Mouse (Mus musculus) heart, embryonic 14.5 days (tissue): ENCODE measurements around the gene Angptl8. TPM values are rescaled to one million over a fixed set of nuclear protein-coding genes. Genes with fewer than 3 reads are reported as not detected.

Source experiments
- ATAC-seq: fragments of 200-750 bp; cut with Nextera tagmentation; 2 replicates; pipeline ENCODE4 v1.8.0; 2017; ENCODE audit warnings: low read depth, moderate TSS enrichment; ENCODE audit not compliant: insufficient number of reproducible peaks, insufficient read depth, low FRiP score
- H3K27ac ChIP-seq, 2 experiments: fragments of 200-500 bp in 1 of 2; fragments of 300-500 bp in 1 of 2; sonication (generic) in 1 of 2; replicated peaks in 1 of 2; 2 replicates each; pipeline ENCODE4 v1.5.1; 2012 to 2014; ENCODE audit warnings: low read depth in 2 of 2, low read length in 2 of 2, control low read depth in 1 of 2, mild to moderate bottlenecking in 1 of 2, mixed read lengths in 1 of 2; ENCODE audit not compliant: control insufficient read depth in 1 of 2, insufficient read depth in 1 of 2
- H3K27me3 ChIP-seq: fragments of 300-500 bp; sonication (generic); 2 replicates; pipeline ENCODE4 v1.6.1; 2014; ENCODE audit warnings: mild to moderate bottlenecking, low read length, control low read depth; ENCODE audit not compliant: control insufficient read depth, insufficient read depth
- H3K36me3 ChIP-seq: fragments of 300-500 bp; sonication (generic); 2 replicates; pipeline ENCODE4 v1.6.1; 2014; ENCODE audit warnings: mild to moderate bottlenecking, control low read depth, low read length, mixed read lengths; ENCODE audit not compliant: control insufficient read depth, insufficient read depth
- H3K4me1 ChIP-seq, 2 experiments: fragments of 200-500 bp in 1 of 2; fragments of 300-500 bp in 1 of 2; sonication (generic) in 1 of 2; 2 replicates each; pipeline ENCODE4 v1.6.1; 2012 to 2014; ENCODE audit warnings: low read length in 2 of 2, control low read depth in 1 of 2, mixed read lengths in 1 of 2; ENCODE audit not compliant: control insufficient read depth in 2 of 2, insufficient read depth in 2 of 2
- H3K4me2 ChIP-seq: fragments of 300-500 bp; sonication (generic); 2 replicates; pipeline ENCODE4 v1.6.1; 2014; ENCODE audit warnings: mild to moderate bottlenecking, low read length
- H3K4me3 ChIP-seq, 2 experiments: fragments of 200-500 bp in 1 of 2; fragments of 300-500 bp in 1 of 2; sonication (generic) in 1 of 2; 2 replicates each; pipeline ENCODE4 v1.5.1; 2012 to 2014; ENCODE audit warnings: low read length in 2 of 2, mild to moderate bottlenecking in 2 of 2, control low read depth in 1 of 2, low read depth in 1 of 2, moderate library complexity in 1 of 2; ENCODE audit not compliant: control insufficient read depth in 1 of 2, insufficient read depth in 1 of 2
- H3K9ac ChIP-seq: fragments of 300-500 bp; sonication (generic); 2 replicates; pipeline ENCODE4 v1.6.1; 2014; ENCODE audit warnings: mild to moderate bottlenecking, low read length
- H3K9me3 ChIP-seq: fragments of 300-500 bp; sonication (generic); 2 replicates; pipeline ENCODE4 v1.6.1; 2016; ENCODE audit warnings: low read length, control low read depth; ENCODE audit not compliant: control insufficient read depth
- WGBS: fragments of 180-500 bp; shearing (Covaris S2); extraction: QIAGEN DNeasy Blood & Tissue Kit; methylation state at CpG from one replicate; pipeline ENCODE4 v1.1.7; 2014; 5-methylcytosine and 5-hydroxymethylcytosine counted together
- polyA plus RNA-seq: library from polyadenylated mRNA; unstranded; fragments of >200 nt; fragmentation: Nextera tagmentation; extraction: Ambion mirVana; gene quantifications from 2 replicates; pipeline ENCODE4 v1.2.1, GENCODE M21; 2014

The Angptl8 gene
- polyA plus RNA-seq, 1 experiment from 2014 or later: 1.4 TPM

- Histone ChIP-seq H3K9me3 (no peaks in the 10 kb centered on the region), H3K27me3 (no peaks in the 10 kb centered on the region), H3K36me3 (peaks cover 77% of the 10 kb centered on the region), H3K4me1 (peaks cover 4 to 9% of the 10 kb centered on the region in 2 experiments; a peak in 2 of 4 replicates), H3K9ac (no peak overlapping the region), H3K27ac (no peak overlapping the region), H3K4me3 (no peak overlapping the region), H3K4me2 (no peak overlapping the region)
- WGBS: 50% methylated on average over 8 of the region's 8 CpGs
- no peak for ATAC-seq
Measured at GRCm38 (mm10) chr9:21840115-21840787, 4.9 kb downstream of the Angptl8 start.

DNA sequence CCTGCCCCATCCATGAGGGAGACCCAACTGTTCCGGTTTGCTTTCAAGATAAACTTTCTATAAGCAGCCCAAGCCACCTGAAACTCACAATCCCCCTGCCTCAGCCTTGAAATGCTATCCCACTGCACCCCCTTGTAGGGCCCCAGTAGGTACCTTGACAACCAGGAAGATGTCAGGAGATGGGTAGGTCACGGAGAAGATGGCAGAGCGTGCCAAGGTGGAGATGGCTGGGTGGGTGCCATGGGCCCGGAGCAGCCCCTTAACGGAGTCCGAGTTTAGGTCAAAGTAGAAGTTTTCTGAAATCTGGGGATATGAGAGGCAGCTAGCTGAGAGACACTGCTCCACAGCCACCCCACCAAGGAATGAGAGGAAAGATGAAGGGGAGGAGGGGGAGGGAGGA lies 6.0 kb downstream of the Angptl8 start:
- H3K27ac ChIP-seq: no peak overlapping the region
- no peaks in the 10 kb centered on the region for H3K9me3 ChIP-seq
- no peak overlapping the region for H3K4me2 ChIP-seq
- H3K36me3 ChIP-seq: peaks cover 76% of the 10 kb centered on the region
- WGBS: 90% methylated on average over 6 of the region's 6 CpGs
- H3K27me3 ChIP-seq: no peaks in the 10 kb centered on the region
- H3K9ac ChIP-seq: no peak overlapping the region
- no peak for ATAC-seq
- no peak overlapping the region for H3K4me3 ChIP-seq
- H3K4me1 ChIP-seq: peaks cover 9 to 15% of the 10 kb centered on the region in 2 experiments

DNA sequence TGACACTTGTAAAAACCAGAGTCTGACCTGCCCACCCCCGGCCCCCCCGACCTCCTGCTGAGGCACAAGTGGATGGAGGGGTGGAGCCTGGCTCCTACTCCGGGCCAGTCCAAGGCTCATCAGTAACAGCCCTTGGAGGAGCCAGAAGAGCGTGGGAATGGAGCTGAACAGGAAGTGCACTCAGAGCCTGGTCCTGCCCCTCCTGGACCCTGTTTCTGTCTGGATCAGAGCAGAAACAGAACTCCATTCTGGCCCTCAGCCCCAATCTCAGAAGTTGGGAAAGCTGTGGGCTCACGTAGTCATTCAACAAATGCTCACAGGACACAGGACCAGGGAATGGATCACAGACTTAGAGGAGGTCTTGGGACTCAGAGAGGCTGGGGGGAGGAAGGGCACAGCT lies 7.1 kb downstream of the Angptl8 start:
- Histone ChIP-seq H3K4me2 (no peak overlapping the region), H3K36me3 (peaks cover 65% of the 10 kb centered on the region), H3K27ac (peak overlapping the region; percentile 51 to 60), H3K4me1 (peaks cover 18 to 25% of the 10 kb centered on the region in 2 experiments), H3K4me3 (no peak overlapping the region), H3K9me3 (no peaks in the 10 kb centered on the region), H3K9ac (no peak overlapping the region), H3K27me3 (no peaks in the 10 kb centered on the region)
- ATAC-seq: peak; percentile 38; the same call in 1 of the 2 replicates
- WGBS: 34% methylated on average over 5 of the region's 5 CpGs

DNA sequence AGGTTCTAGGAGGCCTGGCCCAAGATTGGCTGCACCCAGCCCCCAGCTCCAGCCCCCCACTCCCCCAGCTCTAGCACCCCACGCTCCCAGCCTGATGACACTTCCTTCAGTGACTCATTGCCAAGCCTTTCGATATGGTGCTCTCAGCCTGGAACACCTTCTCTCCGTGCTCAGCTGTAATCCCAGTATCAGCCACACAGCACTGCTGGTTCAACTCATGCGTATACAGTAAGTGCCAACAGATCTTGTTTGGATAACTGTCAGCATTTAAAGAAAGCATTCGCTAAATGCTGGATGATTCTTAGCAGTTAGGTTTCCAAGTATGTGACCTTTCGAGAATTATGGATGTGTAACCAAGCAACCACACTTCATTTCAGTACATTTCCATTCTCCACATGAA lies 7.8 kb downstream of the Angptl8 start:
- H3K4me2 ChIP-seq: no peak overlapping the region
- H3K27ac ChIP-seq: peak overlapping the region; percentile 51 to 60; a peak in 3 of 4 replicates
- peaks cover 59% of the 10 kb centered on the region for H3K36me3 ChIP-seq
- H3K9me3 ChIP-seq: no peaks in the 10 kb centered on the region
- H3K4me1 ChIP-seq: peaks cover 22 to 30% of the 10 kb centered on the region in 2 experiments
- 57% methylated on average over 6 of the region's 6 CpGs for WGBS
- H3K9ac ChIP-seq: peak overlapping the region; percentile 2; the same call in 1 of the 2 replicates
- ATAC-seq: no peak
- H3K27me3 ChIP-seq: no peaks in the 10 kb centered on the region
- no peak overlapping the region for H3K4me3 ChIP-seq

- Histone ChIP-seq H3K9me3 (no peaks in the 10 kb centered on the region), H3K36me3 (peaks cover 44% of the 10 kb centered on the region), H3K9ac (no peak overlapping the region; the same call in 1 of the 2 replicates), H3K4me3 (no peak overlapping the region), H3K27ac (peak overlapping the region; percentile 25 to 93; a peak in 3 of 4 replicates), H3K27me3 (no peaks in the 10 kb centered on the region), H3K4me2 (no peak overlapping the region), H3K4me1 (peaks cover 22 to 34% of the 10 kb centered on the region in 2 experiments)
- 48% methylated on average over 14 of the region's 14 CpGs for WGBS
- ATAC-seq: no peak
Measured at GRCm38 (mm10) chr9:21845381-21846080, 10.2 kb downstream of the Angptl8 start.

DNA sequence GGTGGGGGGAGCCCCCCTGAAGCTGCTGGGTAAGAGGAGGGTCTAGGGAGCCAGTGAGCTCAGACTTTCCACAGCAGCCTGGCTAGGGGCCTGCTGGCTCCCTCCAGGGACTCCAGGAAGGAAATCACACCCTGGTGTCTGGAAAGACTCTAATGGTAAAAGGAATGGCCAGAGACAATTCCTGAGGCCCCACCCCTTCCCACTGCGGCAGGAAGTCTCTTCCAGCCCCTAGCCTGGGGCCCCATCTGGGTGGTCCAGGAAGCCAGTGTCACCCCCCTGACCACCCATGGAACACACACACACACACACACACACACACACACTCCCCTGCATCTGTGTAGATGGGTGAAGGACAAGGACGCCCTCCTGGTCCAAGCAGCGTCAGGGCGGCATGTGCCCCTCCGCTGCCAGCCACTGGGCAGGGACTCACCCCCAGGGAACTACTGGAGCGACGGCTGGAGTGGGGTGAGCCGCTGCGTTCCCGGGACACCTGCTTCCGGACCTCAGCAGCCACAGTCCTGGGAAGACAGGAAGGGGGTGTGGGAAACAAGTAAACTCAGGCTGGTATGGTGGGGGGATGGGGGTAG lies 11.5 kb downstream of the Angptl8 start:
- 9% methylated on average over 11 of the region's 11 CpGs for WGBS

GRCm38 (mm10) chr9:21847425-21847824 lies 12.1 kb downstream of the Angptl8 start:
- WGBS: 37% methylated on average over 3 of the region's 3 CpGs
- ATAC-seq: no peak
- peak overlapping the region; percentile 69 for H3K4me2 ChIP-seq
- H3K27me3 ChIP-seq: no peaks in the 10 kb centered on the region
- H3K27ac ChIP-seq: peak overlapping the region; percentile 93 to 95
- no peaks in the 10 kb centered on the region for H3K9me3 ChIP-seq
- H3K4me1 ChIP-seq: peaks cover 22 to 29% of the 10 kb centered on the region in 2 experiments
- peak overlapping the region in 1 of 2 experiments; percentile 36; a peak in 3 of 4 replicates for H3K4me3 ChIP-seq
- peaks cover 29% of the 10 kb centered on the region for H3K36me3 ChIP-seq
- H3K9ac ChIP-seq: peak overlapping the region; percentile 69

More for the DNA sequence above, 11.5 kb downstream of the Angptl8 start:
- Histone ChIP-seq H3K27me3 (no peaks in the 10 kb centered on the region), H3K27ac (peak overlapping the region; percentile 93 to 95), H3K9ac (peak overlapping the region; percentile 69), H3K4me1 (peaks cover 22 to 34% of the 10 kb centered on the region in 2 experiments), H3K9me3 (no peaks in the 10 kb centered on the region), H3K4me2 (peak overlapping the region; percentile 69), H3K4me3 (peak overlapping the region; percentile 36 to 44), H3K36me3 (peaks cover 35% of the 10 kb centered on the region)
- ATAC-seq: peak; percentile 83
